Mouse (Mus musculus) hindbrain, embryonic 14.5 days (tissue): ENCODE data around the gene Spata5. TPM values are rescaled to one million over a fixed set of nuclear protein-coding genes. Genes with fewer than 3 reads are reported as not detected.
A peak's percentile ranks its signal among the peaks of the same experiment; 100 is the strongest.

Source experiments
- ATAC-seq: fragments of 200-750 bp; cut with Nextera tagmentation; 2 replicates; pipeline ENCODE4 v1.8.0; 2017; ENCODE audit warnings: moderate number of reproducible peaks, mild to moderate bottlenecking, moderate TSS enrichment, moderate library complexity; ENCODE audit not compliant: low FRiP score
- DNase-seq: peaks from one replicate; pipeline ENCODE4 v3.0.0-alpha.2; 2015; ENCODE audit warnings: low spot score
- H3K27ac ChIP-seq: fragments of 300-500 bp; sonication (generic); 2 replicates; pipeline ENCODE4 v1.5.1; 2014; ENCODE audit warnings: mild to moderate bottlenecking, moderate library complexity
- H3K27me3 ChIP-seq: fragments of 300-500 bp; sonication (generic); 2 replicates; pipeline ENCODE4 v1.6.1; 2014; ENCODE audit warnings: mild to moderate bottlenecking, low read length, mixed read lengths; ENCODE audit not compliant: control insufficient read depth, insufficient read depth
- H3K36me3 ChIP-seq: fragments of 300-500 bp; sonication (generic); replicated peaks from 2 replicates; pipeline ENCODE4 v1.6.1; 2014; ENCODE audit not compliant: control insufficient read depth, insufficient read depth
- H3K4me1 ChIP-seq: fragments of 300-500 bp; sonication (generic); replicated peaks from 2 replicates; pipeline ENCODE4 v1.6.1; 2014; ENCODE audit warnings: antibody characterized with exemption, low read length, mixed read lengths; ENCODE audit not compliant: control insufficient read depth, insufficient read depth
- H3K4me2 ChIP-seq: fragments of 300-500 bp; sonication (generic); replicated peaks from 2 replicates; pipeline ENCODE4 v1.6.1; 2014; ENCODE audit warnings: mild to moderate bottlenecking, moderate library complexity
- H3K4me3 ChIP-seq: fragments of 300-500 bp; sonication (generic); replicated peaks from 2 replicates; pipeline ENCODE4 v1.5.1; 2014; ENCODE audit warnings: mild to moderate bottlenecking, low read length
- H3K9ac ChIP-seq: fragments of 300-500 bp; sonication (generic); 2 replicates; pipeline ENCODE4 v1.6.1; 2014
- H3K9me3 ChIP-seq: fragments of 300-500 bp; sonication (generic); 2 replicates; pipeline ENCODE4 v1.6.1; 2016; ENCODE audit warnings: low read length; ENCODE audit not compliant: control insufficient read depth
- WGBS: fragments of 180-500 bp; shearing (Covaris S2); extraction: QIAGEN DNeasy Blood & Tissue Kit; methylation state at CpG from one replicate; pipeline ENCODE4 v1.1.7; 2014; 5-methylcytosine and 5-hydroxymethylcytosine counted together
- polyA plus RNA-seq: library from polyadenylated mRNA; unstranded; fragments of >200 nt; fragmentation: Nextera tagmentation; extraction: Ambion mirVana; gene quantifications from 2 replicates; pipeline ENCODE4 v1.2.1, GENCODE M21; 2014

The Spata5 gene
- polyA plus RNA-seq, 1 experiment from 2014 or later = 33.1 TPM

DNA sequence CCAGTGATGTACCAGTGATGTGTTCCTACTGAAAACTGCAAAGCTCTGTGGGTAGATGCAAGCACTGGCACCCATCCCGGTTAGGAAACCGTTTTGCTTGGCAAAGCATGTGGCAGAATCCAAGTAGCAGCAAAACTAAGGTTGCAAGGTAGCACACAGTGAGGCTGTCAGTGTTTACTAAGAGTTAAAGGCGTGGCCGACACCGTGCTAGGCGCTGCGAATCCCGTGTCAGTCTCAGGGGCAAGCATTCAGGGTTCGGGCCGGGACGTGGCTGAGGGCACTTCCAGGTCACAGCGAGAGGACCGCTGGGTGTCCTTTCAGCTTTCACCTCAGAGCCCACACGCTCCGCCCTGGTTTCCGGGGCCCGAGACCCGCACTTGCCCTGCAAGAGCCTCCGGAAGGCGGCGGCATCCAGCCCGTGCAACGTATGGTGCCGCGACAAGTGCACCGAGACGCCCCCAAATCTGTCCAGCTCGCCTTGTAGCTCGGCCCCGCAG, 687 bp upstream of the Spata5 start:
- WGBS = under 1% methylated on average over 30 of the region's 30 CpGs
- peak overlapping the region; percentile 89 for H3K27ac ChIP-seq
- ATAC-seq (no peak), DNase-seq (peak; percentile 44)
- H3K4me1 ChIP-seq = peaks cover 18% of the 10 kb centered on the region
- H3K4me2 ChIP-seq = peak overlapping the region; percentile 86
- no peaks in the 10 kb centered on the region for H3K27me3 ChIP-seq
- H3K36me3 ChIP-seq = no peaks in the 10 kb centered on the region
- H3K9me3 ChIP-seq = no peaks in the 10 kb centered on the region
- peak overlapping the region; percentile 98 for H3K4me3 ChIP-seq
- peak overlapping the region; percentile 74 for H3K9ac ChIP-seq

DNA sequence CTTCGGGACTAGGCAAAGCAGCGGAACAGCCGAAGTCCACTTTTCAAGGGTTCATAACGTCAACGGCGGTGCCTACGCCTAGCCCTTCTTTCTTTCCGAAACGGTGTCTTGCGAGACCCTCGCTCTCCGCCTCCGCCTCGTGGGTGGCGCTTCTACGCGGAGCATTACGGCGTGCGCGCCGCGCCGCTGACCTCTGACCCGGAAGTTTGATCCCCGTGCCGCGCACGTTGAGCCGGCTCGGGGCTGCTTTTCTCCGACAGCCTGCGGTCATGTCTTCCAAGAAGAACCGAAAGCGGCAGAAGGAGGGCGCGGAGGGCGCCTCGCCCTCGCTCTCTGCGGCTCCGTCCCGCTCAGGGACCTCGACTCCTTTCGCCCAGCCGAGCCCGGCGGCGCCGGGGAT, 376 bp downstream of the Spata5 start, which contains the start of gene Nudt6:
Gene Nudt6, minus strand, starts transcription at position 140 of the 400 bp plus-strand sequence.
- no peaks in the 10 kb centered on the region for H3K27me3 ChIP-seq
- peak within 1 kb of the TSS; percentile 75 for H3K9ac ChIP-seq
- H3K4me3 ChIP-seq = peak within 1 kb of the TSS; percentile 98
- WGBS = under 1% methylated on average over 49 of the region's 50 CpGs
- H3K27ac ChIP-seq = peak within 1 kb of the TSS; percentile 89
- H3K4me1 ChIP-seq = peaks cover 18% of the 10 kb centered on the region
- no peaks in the 10 kb centered on the region for H3K9me3 ChIP-seq
- DNase-seq = peak; percentile 97
- peak within 1 kb of the TSS; percentile 95 for H3K4me2 ChIP-seq
- ATAC-seq = peak; percentile 88
- peaks cover 6% of the 10 kb centered on the region for H3K36me3 ChIP-seq

DNA sequence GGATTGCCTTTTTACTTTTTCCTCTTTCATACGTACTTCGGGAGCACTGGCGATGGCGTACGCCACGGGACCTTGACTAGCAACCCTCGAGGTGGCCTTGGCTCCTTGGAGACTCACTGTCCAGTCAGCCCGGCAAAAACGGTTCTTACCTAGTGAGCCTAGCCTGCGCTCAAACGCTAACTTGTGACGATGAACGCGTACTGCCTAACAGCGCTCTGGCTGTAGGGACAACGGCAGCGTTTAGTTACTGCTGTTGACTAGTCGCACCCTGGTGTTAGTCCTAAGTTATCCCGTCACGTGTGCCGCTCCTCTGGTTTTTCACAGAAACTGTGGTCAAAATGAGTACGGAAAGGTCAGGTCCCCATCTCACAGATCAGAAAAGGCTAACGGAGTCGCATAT, 945 bp downstream of the Spata5 start:
- peak overlapping the region; percentile 75 for H3K9ac ChIP-seq
- peaks cover 18% of the 10 kb centered on the region for H3K4me1 ChIP-seq
- peak overlapping the region; percentile 98 for H3K4me3 ChIP-seq
- no peaks in the 10 kb centered on the region for H3K9me3 ChIP-seq
- peak overlapping the region; percentile 95 for H3K4me2 ChIP-seq
- peak; percentile 27 for DNase-seq
- ATAC-seq = no peak
- WGBS = 0% methylated on average over 24 of the region's 24 CpGs
- peaks cover 10% of the 10 kb centered on the region for H3K36me3 ChIP-seq
- no peaks in the 10 kb centered on the region for H3K27me3 ChIP-seq
- H3K27ac ChIP-seq = peak overlapping the region; percentile 83

DNA sequence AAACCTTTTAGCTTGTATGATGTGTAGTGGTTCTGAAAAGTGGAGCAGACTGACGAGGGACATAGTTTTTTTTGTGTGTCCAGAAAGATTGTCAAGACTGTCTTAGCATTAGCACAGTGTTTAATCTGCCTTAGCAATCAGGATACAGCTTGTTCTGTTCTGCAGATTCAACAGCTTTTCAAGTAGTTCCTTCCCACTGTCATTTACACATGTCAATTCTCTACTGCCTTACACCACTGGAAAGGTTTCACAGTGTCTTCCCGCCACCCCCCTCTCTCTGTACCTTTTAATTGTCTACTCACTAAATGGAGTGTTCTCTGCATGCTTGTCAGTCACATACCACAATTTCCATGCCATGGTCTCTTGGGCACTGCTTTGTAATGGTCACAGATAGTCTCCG, 1.5 kb downstream of the Spata5 start:
- H3K4me3 ChIP-seq = peak overlapping the region; percentile 98
- peak overlapping the region; percentile 95 for H3K4me2 ChIP-seq
- peaks cover 18% of the 10 kb centered on the region for H3K4me1 ChIP-seq
- DNase-seq (no peak), ATAC-seq (no peak)
- 18% methylated on average over 3 of the region's 3 CpGs for WGBS
- H3K36me3 ChIP-seq = peaks cover 14% of the 10 kb centered on the region
- no peaks in the 10 kb centered on the region for H3K9me3 ChIP-seq
- H3K9ac ChIP-seq = peak overlapping the region; percentile 75
- no peaks in the 10 kb centered on the region for H3K27me3 ChIP-seq
- no peak overlapping the region for H3K27ac ChIP-seq

DNA sequence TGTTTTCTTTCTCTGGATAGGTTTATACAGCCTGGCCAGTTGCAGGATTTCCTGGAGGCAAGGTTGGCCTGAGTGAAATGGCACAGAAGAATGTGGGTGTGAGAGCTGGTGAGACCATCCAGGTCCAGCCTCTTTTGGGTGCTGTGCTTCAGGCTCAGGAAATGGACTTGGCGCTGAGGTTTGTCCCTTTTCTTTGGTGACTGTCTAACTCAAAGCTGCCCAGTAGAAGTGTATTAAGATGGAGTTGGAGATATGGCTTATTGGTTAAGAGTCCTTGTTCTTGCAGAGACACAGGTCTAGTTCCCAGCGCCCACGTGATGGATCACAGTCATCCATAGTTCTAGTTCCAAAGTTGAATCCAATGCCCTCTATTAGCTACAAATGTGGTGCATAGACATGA, 6.4 kb downstream of the Spata5 start:
- Histone ChIP-seq H3K4me1 (peaks cover 5% of the 10 kb centered on the region), H3K27me3 (no peaks in the 10 kb centered on the region), H3K27ac (no peak overlapping the region), H3K9me3 (no peaks in the 10 kb centered on the region), H3K4me2 (no peak overlapping the region), H3K4me3 (no peak overlapping the region), H3K9ac (no peak overlapping the region), H3K36me3 (peaks cover 41% of the 10 kb centered on the region)
- 94% methylated on average over 3 of the region's 3 CpGs for WGBS
- no peak for DNase-seq
- ATAC-seq = no peak

DNA sequence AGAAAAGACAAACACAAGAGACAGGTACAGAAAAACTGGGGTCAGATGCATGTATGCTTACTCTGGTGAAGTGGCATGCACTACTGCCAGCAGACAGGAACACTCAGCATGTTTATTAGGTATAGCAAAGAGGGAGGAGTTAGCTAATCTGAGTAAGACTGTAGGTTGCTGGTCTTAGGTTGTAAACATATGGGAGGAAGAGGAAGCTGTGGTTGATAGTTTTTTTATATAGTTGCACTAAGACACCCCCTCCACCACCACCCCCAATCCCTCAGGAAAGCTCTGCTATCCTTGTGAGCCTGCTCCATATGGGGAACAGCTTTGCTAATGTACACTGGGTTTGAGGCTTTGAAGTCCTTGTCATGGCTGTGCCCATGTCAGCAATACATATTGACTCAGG, 10.7 kb downstream of the Spata5 start:
- Histone ChIP-seq H3K4me3 (no peak overlapping the region), H3K27ac (no peak overlapping the region), H3K9me3 (no peaks in the 10 kb centered on the region), H3K4me1 (no peaks in the 10 kb centered on the region), H3K27me3 (no peaks in the 10 kb centered on the region), H3K9ac (no peak overlapping the region), H3K36me3 (peaks cover 67% of the 10 kb centered on the region), H3K4me2 (no peak overlapping the region)
- DNase-seq = no peak
- ATAC-seq = no peak

DNA sequence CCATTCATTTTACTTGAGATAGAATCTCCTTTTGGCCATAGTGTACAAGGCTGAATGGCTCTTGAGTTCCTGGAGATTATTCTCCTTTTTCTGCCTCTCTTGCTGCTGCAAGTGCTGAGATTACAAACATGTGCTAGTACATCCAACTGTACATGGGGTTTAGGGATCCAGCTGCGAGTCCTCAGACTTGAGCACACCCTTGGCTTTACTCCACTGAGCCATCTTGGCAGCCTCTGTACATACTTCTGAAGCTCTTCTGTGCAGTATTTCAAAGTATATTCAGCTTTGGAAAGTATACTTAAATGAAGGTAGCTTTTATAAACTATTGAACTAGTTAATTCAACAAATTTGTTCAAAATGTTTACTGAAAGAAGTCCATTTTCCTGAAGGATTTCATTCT, 20.1 kb downstream of the Spata5 start:
- Histone ChIP-seq H3K4me1 (no peaks in the 10 kb centered on the region), H3K27ac (no peak overlapping the region), H3K4me3 (no peak overlapping the region), H3K9ac (no peak overlapping the region), H3K4me2 (no peak overlapping the region), H3K9me3 (no peaks in the 10 kb centered on the region), H3K27me3 (no peaks in the 10 kb centered on the region), H3K36me3 (peaks cover 52% of the 10 kb centered on the region)
- ATAC-seq (no peak), DNase-seq (no peak)
- 100% methylated on average over 1 of the region's 1 CpGs for WGBS

DNA sequence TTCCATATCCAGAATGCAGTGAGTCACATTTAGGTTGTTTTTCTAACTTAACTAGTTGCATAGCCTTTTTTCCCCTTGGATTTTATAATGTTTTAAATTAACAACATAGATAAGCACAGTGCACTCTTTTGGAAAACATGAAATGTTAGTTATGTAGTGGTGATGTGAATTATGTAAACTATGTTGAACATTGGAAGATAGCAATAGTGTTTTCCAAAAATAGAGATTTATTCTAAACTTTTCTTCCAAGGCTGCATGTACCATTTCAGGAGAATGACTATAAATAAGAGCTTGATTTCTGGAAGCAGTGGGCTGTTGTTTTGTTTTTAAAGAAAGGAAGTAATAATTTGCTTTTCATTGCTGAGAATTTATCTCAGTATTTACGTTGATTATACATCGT, 23.7 kb downstream of the Spata5 start:
- Histone ChIP-seq H3K4me1 (no peaks in the 10 kb centered on the region), H3K4me2 (no peak overlapping the region)

DNA sequence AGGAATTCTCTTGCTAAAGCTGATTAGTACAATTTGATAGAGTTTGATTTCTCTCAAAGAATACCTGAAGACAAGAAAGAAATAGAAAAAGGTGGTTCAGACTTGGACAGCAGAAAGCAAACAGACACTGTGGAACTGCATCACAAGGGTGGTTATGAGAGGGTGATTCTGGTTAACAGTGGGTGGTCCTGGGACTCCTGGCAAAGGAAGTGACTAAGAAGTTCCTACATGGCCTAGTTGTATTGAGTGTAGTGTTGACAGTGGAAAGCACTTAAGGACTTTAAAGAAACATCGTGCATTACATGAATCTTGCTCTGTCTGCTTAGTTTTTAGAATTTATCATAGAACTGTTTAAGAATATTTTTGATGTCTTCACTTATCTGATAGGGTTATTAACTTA, 36.3 kb downstream of the Spata5 start:
- Histone ChIP-seq H3K9me3 (no peaks in the 10 kb centered on the region), H3K27ac (no peak overlapping the region), H3K36me3 (no peaks in the 10 kb centered on the region), H3K4me2 (no peak overlapping the region), H3K27me3 (no peaks in the 10 kb centered on the region), H3K9ac (no peak overlapping the region), H3K4me1 (no peaks in the 10 kb centered on the region), H3K4me3 (no peak overlapping the region)
- 86% methylated on average over 1 of the region's 1 CpGs for WGBS
- DNase-seq = no peak
- ATAC-seq = no peak

More for the DNA sequence above, 23.7 kb downstream of the Spata5 start:
- ATAC-seq (no peak), DNase-seq (no peak)
- Histone ChIP-seq H3K9ac (no peak overlapping the region), H3K36me3 (peaks cover 28% of the 10 kb centered on the region), H3K27me3 (no peaks in the 10 kb centered on the region), H3K4me3 (no peak overlapping the region), H3K9me3 (no peaks in the 10 kb centered on the region), H3K27ac (no peak overlapping the region)
- 91% methylated on average over 2 of the region's 2 CpGs for WGBS

DNA sequence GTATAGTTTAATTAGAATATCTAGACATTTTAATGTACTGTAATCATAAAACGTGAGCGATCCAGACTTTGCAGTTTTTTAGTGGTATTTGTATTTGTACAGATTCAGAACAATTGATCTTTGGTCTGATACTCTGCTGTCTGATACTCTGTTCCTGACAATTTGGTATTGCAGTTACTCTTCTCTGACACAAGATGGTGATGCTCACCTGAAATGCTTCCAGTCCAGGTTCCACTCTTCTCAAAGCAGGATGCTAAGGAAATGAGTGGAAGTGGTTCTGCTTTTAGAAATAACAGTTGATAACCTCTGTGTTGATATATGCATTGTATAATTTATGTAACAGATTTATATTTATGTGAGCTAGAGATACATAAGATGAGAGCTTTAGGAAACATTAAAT, 48.5 kb downstream of the Spata5 start:
- Histone ChIP-seq H3K4me2 (no peak overlapping the region), H3K27ac (no peak overlapping the region), H3K4me3 (no peak overlapping the region), H3K9me3 (no peaks in the 10 kb centered on the region), H3K4me1 (no peaks in the 10 kb centered on the region), H3K36me3 (0 out of 2 replicates have a peak, but pooled peaks cover 4% of the 10 kb centered on the region), H3K9ac (no peak overlapping the region), H3K27me3 (no peaks in the 10 kb centered on the region)
- DNase-seq (peak; percentile 64), ATAC-seq (peak; percentile 57)
- WGBS = 94% methylated on average over 2 of the region's 2 CpGs
